Mouse (Mus musculus) right cerebral cortex, adult 18-20 months (tissue): ENCODE data around the gene Olfr1416.
A peak's percentile ranks its signal among the peaks of the same experiment; 100 is the strongest.
"Not testable (repeated sequence)": the region's sequence is repeated elsewhere in the genome, so short reads cannot be mapped to it uniquely, and the experiment has no call there.

ENCODE experiments used
- DNase-seq: peaks from one replicate; pipeline ENCODE4 v3.0.0; 2022; ENCODE audit warnings: mixed read lengths

Olfr1416 gene

GRCm38 (mm10) chr1:92485013-92485412, at the start of gene Olfr1416:
Gene Olfr1416, minus strand, starts transcription at chr1:92485113.
- no peak for DNase-seq

GRCm38 (mm10) chr1:92523764-92524163, 38.9 kb upstream of the Olfr1416 start:
- no peak for DNase-seq

- peak; percentile 37 for DNase-seq
These were observed 36.5 kb upstream of the Olfr1416 start for GRCm38 (mm10) chr1:92521376-92521775.

GRCm38 (mm10) chr1:92519046-92519445, 34.1 kb upstream of the Olfr1416 start:
- DNase-seq: peak; percentile 77

- DNase-seq: no peak
These were observed 33.6 kb upstream of the Olfr1416 start, which contains the start of gene Olfr1414 for GRCm38 (mm10) chr1:92518561-92518960. Gene Olfr1414, minus strand, starts transcription at chr1:92518661.

GRCm38 (mm10) chr1:92515390-92515789, 30.5 kb upstream of the Olfr1416 start:
- no peak for DNase-seq

GRCm38 (mm10) chr1:92511646-92512045, 26.7 kb upstream of the Olfr1416 start:
- not testable (repeated sequence) for DNase-seq

GRCm38 (mm10) chr1:92496001-92496400, 11.1 kb upstream of the Olfr1416 start, which contains the start of gene Olfr1415:
Gene Olfr1415, minus strand, starts transcription at chr1:92496101.
- no peak for DNase-seq

- DNase-seq: peak; percentile 24
These were observed 10.8 kb downstream of the Olfr1416 start for GRCm38 (mm10) chr1:92474066-92474578.

GRCm38 (mm10) chr1:92473165-92474041, 11.5 kb downstream of the Olfr1416 start, which contains the start of gene Ndufa10:
Gene Ndufa10, minus strand, starts transcription at chr1:92473860.
- DNase-seq: peak; percentile 89

- DNase-seq: no peak
These were observed 16.0 kb downstream of the Olfr1416 start for GRCm38 (mm10) chr1:92468891-92469290.

- DNase-seq: no peak
These were observed 26.5 kb downstream of the Olfr1416 start for GRCm38 (mm10) chr1:92458416-92458815.

- DNase-seq: no peak
These were observed 27.2 kb downstream of the Olfr1416 start for GRCm38 (mm10) chr1:92457758-92458157.

GRCm38 (mm10) chr1:92453751-92454445, 31.0 kb downstream of the Olfr1416 start:
- no peak for DNase-seq

- DNase-seq: no peak
These were observed 36.6 kb downstream of the Olfr1416 start for GRCm38 (mm10) chr1:92448293-92448692.

GRCm38 (mm10) chr1:92441453-92442063, 43.4 kb downstream of the Olfr1416 start:
- DNase-seq: no peak

- no peak for DNase-seq
These were observed 44.7 kb downstream of the Olfr1416 start for GRCm38 (mm10) chr1:92440066-92440750.

GRCm38 (mm10) chr1:92437678-92438271, 47.1 kb downstream of the Olfr1416 start:
- peak; percentile 68 for DNase-seq

GRCm38 (mm10) chr1:92436831-92437321, 48.0 kb downstream of the Olfr1416 start:
- peak; percentile 23 for DNase-seq

- no peak for DNase-seq
These were observed 49.9 kb downstream of the Olfr1416 start for GRCm38 (mm10) chr1:92434986-92435385.

- no peak for DNase-seq
These were observed 52.1 kb downstream of the Olfr1416 start for GRCm38 (mm10) chr1:92432791-92433190.

GRCm38 (mm10) chr1:92432098-92432497, 52.8 kb downstream of the Olfr1416 start:
- DNase-seq: no peak
